Mouse (Mus musculus) ES-Bruce4 (cell line): ENCODE measurements at regions not wholly inside any gene's neighbourhood (a gene's known extent, or its start where the extent isn't known, plus 50 kb on each side); places are given as distances from the start of the nearest gene placed in this dataset.

Experiments
- CTCF ChIP-seq: IDR thresholded peaks from one replicate; pipeline ENCODE4 v1.8.1; 2011; ENCODE audit warnings: low read depth, low read length
- EP300 ChIP-seq: IDR thresholded peaks from 2 replicates; pipeline ENCODE4 v1.6.1; 2011; ENCODE audit warnings: low read depth, low read length; ENCODE audit not compliant: insufficient read depth

DNA sequence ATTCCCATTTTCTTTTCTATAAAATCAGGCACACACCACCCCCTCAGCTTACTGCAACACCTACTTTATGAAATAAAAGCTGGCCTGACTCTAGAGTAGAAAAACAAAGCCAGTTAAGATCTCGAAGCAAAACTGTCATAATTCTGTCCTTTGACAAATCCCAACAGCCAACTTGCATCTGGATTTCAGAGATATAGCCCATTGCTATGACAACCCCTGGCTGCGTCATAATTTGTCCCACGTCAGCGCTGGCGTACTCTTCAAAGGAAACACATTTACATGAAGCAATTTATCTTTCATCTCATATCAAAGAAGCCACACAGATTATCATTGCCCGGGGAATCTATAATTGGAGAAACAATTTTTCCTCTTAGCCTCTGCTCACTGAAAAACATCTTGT is 126.4 kb downstream of the Gm9817 start:
- TF ChIP-seq EP300 (no peak), CTCF (no peak)
